Mouse (Mus musculus) liver, embryonic 11.5 days (tissue): ENCODE measurements around the gene Slc44a1. TPM values are rescaled to one million over a fixed set of nuclear protein-coding genes. Genes with fewer than 3 reads are reported as not detected.

Experiments used
- ATAC-seq: fragments of 200-750 bp; cut with Nextera tagmentation; replicated peaks from 2 replicates; pipeline ENCODE4 v1.8.0; 2017; ENCODE audit warnings: moderate number of reproducible peaks, mild to moderate bottlenecking, moderate TSS enrichment, moderate library complexity; ENCODE audit not compliant: low FRiP score
- DNase-seq: peaks from one replicate; pipeline ENCODE4 v3.0.0-alpha.2; 2017; ENCODE audit warnings: low spot score
- H3K27ac ChIP-seq: fragments of 300-500 bp; sonication (generic); 2 replicates; pipeline ENCODE4 v1.5.1; 2014; ENCODE audit warnings: mild to moderate bottlenecking, low read depth, low read length, control low read depth
- H3K27me3 ChIP-seq: fragments of 300-500 bp; sonication (generic); replicated peaks from 2 replicates; pipeline ENCODE4 v1.6.1; 2014; ENCODE audit warnings: low read length, mixed read lengths; ENCODE audit not compliant: control insufficient read depth, insufficient read depth
- H3K36me3 ChIP-seq: fragments of 300-500 bp; sonication (generic); 2 replicates; pipeline ENCODE4 v1.6.1; 2014; ENCODE audit warnings: mild to moderate bottlenecking, low read length, moderate library complexity, mixed read lengths; ENCODE audit not compliant: control insufficient read depth, insufficient read depth
- H3K4me1 ChIP-seq: fragments of 300-500 bp; sonication (generic); replicated peaks from 2 replicates; pipeline ENCODE4 v1.6.1; 2014; ENCODE audit warnings: low read length, mixed read lengths; ENCODE audit not compliant: control insufficient read depth, insufficient read depth
- H3K4me2 ChIP-seq: fragments of 300-500 bp; sonication (generic); 2 replicates; pipeline ENCODE4 v1.6.1; 2014; ENCODE audit warnings: mild to moderate bottlenecking, control low read depth, moderate library complexity
- H3K4me3 ChIP-seq: fragments of 300-500 bp; sonication (generic); 2 replicates; pipeline ENCODE4 v1.5.1; 2014; ENCODE audit warnings: low read depth, low read length, control low read depth
- H3K9ac ChIP-seq: fragments of 300-500 bp; sonication (generic); 2 replicates; pipeline ENCODE4 v1.6.1; 2014; ENCODE audit warnings: low read depth, low read length, control low read depth
- H3K9me3 ChIP-seq: fragments of 300-500 bp; sonication (generic); 2 replicates; pipeline ENCODE4 v1.6.1; 2016; ENCODE audit warnings: low read length, inconsistent platforms, mixed read lengths; ENCODE audit not compliant: control insufficient read depth
- WGBS: fragments of 180-500 bp; shearing (Covaris S2); extraction: QIAGEN DNeasy Blood & Tissue Kit; methylation state at CpG from one replicate; pipeline ENCODE4 v1.1.7; 2014; 5-methylcytosine and 5-hydroxymethylcytosine counted together
- polyA plus RNA-seq: library from polyadenylated mRNA; unstranded; fragments of >200 nt; fragmentation: Nextera tagmentation; extraction: Ambion mirVana; gene quantifications from 2 replicates; pipeline ENCODE4 v1.2.1, GENCODE M21; 2014

Gene Slc44a1
- polyA plus RNA-seq, 1 experiment from 2014 or later, result 19.2 TPM

DNA sequence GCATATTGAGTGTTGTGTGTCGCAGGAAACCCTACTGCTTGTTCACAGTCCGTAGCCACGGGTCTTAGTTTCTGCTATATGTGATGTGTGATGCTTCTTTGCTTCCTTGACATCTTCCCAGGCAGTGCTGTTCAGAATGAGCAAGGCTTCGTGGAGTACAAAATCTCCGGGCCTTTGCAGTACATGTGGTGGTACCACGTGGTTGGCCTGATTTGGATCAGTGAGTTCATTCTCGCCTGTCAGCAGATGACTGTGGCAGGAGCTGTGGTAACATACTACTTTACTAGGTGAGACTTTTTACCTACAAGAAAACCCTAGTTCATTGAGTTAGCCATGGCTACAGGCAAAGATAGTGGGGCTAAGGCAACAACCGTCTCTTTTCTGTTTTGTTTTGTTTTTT is 103.2 kb downstream of the Slc44a1 start:
- no peak for ATAC-seq
- H3K27me3 ChIP-seq, result no peaks in the 10 kb centered on the region
- no peaks in the 10 kb centered on the region for H3K4me1 ChIP-seq
- no peak overlapping the region for H3K9ac ChIP-seq
- peaks cover 3% of the 10 kb centered on the region; the same call in 1 of the 2 replicates for H3K36me3 ChIP-seq
- H3K9me3 ChIP-seq, result no peaks in the 10 kb centered on the region
- 79% methylated on average over 8 of the region's 8 CpGs for WGBS
- no peak for DNase-seq
- no peak overlapping the region for H3K4me3 ChIP-seq
- H3K4me2 ChIP-seq, result no peak overlapping the region
- no peak overlapping the region for H3K27ac ChIP-seq

DNA sequence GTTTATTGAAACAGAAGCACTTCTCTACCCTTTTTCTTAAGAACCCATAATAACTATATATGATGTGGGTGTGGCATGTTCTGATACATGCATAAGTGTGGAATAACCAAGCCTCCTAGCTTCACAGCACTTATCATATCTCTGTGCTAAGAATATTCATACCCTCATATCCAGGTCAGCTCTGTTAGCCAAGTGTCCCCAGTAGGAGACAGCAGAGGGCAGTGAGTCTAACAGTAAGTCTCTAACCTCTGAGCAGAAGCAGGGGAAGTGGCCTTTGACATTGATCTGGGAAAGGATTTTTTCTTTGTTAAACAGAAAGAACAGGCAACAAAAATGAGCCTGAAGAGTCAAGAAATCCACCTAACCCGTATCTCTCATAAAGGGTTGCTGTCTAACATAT is 104.7 kb downstream of the Slc44a1 start:
- ATAC-seq (no peak), DNase-seq (no peak)
- Histone ChIP-seq H3K27me3 (no peaks in the 10 kb centered on the region), H3K9me3 (no peaks in the 10 kb centered on the region), H3K4me2 (no peak overlapping the region), H3K9ac (no peak overlapping the region), H3K27ac (no peak overlapping the region), H3K4me3 (no peak overlapping the region), H3K4me1 (no peaks in the 10 kb centered on the region), H3K36me3 (peaks cover 3% of the 10 kb centered on the region; the same call in 1 of the 2 replicates)
- WGBS, result 79% methylated on average over 1 of the region's 1 CpGs

DNA sequence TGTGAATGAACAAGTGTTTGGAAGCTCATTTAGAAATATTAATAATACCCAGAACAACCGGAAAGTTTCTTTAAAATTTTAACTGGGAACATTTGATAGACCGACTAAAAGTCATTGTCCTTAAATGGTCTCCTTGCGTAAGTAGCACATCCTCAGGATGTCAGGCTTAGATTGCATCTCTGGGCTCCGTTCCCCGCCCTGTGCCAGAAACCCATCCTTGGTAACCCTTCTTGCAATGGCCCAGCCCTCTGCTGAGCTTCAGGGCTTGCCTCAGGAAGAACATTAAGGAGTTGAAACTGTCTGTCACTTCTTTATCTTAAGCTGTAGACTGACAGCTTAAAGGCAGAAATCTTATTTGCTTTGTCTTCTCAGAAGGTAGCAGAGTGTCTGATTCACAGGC is 107.2 kb downstream of the Slc44a1 start:
- ATAC-seq (no peak), DNase-seq (no peak)
- Histone ChIP-seq H3K9me3 (no peaks in the 10 kb centered on the region), H3K4me1 (no peaks in the 10 kb centered on the region), H3K4me2 (no peak overlapping the region), H3K36me3 (peaks cover 3% of the 10 kb centered on the region; the same call in 1 of the 2 replicates), H3K27ac (no peak overlapping the region), H3K4me3 (no peak overlapping the region), H3K9ac (no peak overlapping the region), H3K27me3 (no peaks in the 10 kb centered on the region)
- WGBS, result 84% methylated on average over 5 of the region's 5 CpGs

DNA sequence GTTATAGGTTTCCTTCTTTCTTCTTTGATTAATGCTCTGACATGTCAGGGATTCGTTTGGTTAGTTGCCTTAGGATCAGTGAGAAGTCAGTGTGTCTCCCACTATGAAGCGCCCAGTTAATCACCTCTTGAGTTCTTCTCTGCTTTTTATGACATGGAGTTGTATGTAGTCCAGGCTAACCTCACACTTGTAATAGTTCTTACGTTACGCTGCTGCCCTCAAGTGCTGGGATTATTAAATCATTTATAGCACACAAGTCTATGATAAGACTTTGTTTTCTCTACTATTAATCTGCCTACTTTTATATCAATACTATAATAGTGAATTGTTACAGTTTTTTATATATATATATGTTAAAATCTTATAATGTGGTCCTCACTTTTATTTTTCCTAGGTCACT is 109.2 kb downstream of the Slc44a1 start:
- Histone ChIP-seq H3K27me3 (no peaks in the 10 kb centered on the region), H3K4me1 (no peaks in the 10 kb centered on the region), H3K9ac (no peak overlapping the region), H3K36me3 (peaks cover 3% of the 10 kb centered on the region; the same call in 1 of the 2 replicates), H3K4me2 (no peak overlapping the region), H3K9me3 (no peaks in the 10 kb centered on the region), H3K27ac (no peak overlapping the region), H3K4me3 (no peak overlapping the region)
- ATAC-seq (no peak), DNase-seq (no peak)
- WGBS, result 78% methylated on average over 4 of the region's 4 CpGs

DNA sequence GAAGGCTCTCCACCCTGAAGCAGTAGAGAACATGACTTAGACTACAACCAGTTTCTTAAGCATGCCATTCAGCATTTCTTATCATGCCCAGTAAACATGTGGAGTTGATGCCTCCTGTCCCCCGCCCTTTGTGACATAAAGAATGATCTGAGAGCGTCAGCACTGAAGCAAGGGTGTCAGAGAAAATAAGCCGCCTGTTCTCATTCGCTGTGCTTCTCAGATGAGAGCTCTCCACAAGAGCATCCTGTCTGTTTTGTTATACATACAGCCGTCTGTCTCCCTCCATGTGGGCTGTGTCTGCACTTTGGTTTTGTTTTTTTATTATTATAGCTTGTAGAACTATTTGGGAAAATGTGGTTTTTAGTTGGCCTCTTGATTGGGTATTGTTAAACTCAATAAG is 124.4 kb downstream of the Slc44a1 start:
- Histone ChIP-seq H3K4me1 (no peaks in the 10 kb centered on the region), H3K4me2 (no peak overlapping the region), H3K9me3 (no peaks in the 10 kb centered on the region), H3K36me3 (no peaks in the 10 kb centered on the region), H3K4me3 (no peak overlapping the region), H3K27ac (no peak overlapping the region), H3K27me3 (no peaks in the 10 kb centered on the region), H3K9ac (no peak overlapping the region)
- ATAC-seq (no peak), DNase-seq (no peak)
- 84% methylated on average over 5 of the region's 5 CpGs for WGBS

DNA sequence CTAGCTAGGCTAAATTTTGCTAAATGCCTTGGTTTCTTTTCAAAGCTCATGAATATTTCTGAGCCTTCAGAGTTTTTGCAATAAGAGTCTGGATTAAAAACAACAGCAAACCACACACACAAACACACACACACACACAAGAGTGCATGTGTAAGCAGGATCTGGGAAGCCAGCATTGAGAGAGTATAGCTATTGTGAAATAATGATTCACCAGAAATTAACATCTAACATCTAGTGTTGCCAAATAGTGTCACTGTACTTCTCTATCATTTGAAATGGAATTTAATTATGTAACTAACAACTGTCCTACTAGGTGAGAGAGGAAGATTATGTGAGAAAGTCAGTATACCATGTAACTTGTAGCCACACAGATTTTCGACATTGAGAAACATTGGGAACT is 126.9 kb downstream of the Slc44a1 start:
- no peak overlapping the region for H3K4me3 ChIP-seq
- no peak overlapping the region for H3K9ac ChIP-seq
- H3K27me3 ChIP-seq, result no peaks in the 10 kb centered on the region
- no peaks in the 10 kb centered on the region for H3K4me1 ChIP-seq
- H3K36me3 ChIP-seq, result no peaks in the 10 kb centered on the region
- no peak overlapping the region for H3K27ac ChIP-seq
- ATAC-seq, result no peak
- H3K4me2 ChIP-seq, result no peak overlapping the region
- 76% methylated on average over 1 of the region's 1 CpGs for WGBS
- no peaks in the 10 kb centered on the region for H3K9me3 ChIP-seq
- DNase-seq, result no peak

DNA sequence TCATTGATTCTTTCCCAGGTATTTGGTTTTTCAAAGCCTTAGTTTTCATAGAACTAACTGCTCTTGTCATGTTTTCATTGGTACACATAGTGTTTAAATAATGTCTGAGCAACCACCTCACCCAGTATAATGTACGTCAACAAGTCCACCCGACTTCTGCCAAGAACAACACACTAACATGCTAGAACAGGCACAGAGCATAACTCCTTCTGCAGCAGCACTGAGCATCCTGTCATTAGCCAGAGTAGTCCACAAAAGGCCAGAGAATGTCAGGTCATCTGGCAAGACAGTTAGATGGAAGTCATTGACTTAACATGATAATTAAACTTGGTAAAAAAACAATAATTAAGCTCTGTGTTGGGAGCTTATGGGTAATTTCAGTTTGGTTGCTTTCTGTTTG is 135.3 kb downstream of the Slc44a1 start:
- Histone ChIP-seq H3K9ac (no peak overlapping the region), H3K4me3 (no peak overlapping the region), H3K4me2 (no peak overlapping the region), H3K27ac (no peak overlapping the region), H3K4me1 (no peaks in the 10 kb centered on the region), H3K36me3 (no peaks in the 10 kb centered on the region), H3K27me3 (no peaks in the 10 kb centered on the region), H3K9me3 (no peaks in the 10 kb centered on the region)
- no peak for ATAC-seq
- DNase-seq, result no peak
- WGBS, result 91% methylated on average over 2 of the region's 2 CpGs

DNA sequence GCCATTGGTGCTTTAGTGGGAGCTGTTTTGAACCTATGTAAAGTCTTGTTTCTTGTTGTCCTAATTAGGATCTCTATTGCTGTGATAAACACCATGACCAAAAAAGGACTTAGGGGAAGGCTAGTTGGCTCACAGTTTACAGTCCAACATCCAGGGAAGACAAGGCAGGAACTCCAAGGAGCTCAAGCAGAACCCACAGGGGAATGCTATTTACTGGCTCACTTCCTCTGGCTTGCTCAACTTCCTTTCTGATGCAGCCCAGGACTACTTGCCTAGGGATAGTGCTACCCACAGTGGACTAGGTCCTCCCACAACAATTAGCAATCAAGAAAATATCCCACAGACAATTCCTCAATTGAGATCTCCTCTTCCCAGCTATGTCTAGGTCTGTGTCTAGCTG is 147.5 kb downstream of the Slc44a1 start:
- Histone ChIP-seq H3K4me3 (no peak overlapping the region), H3K9ac (no peak overlapping the region), H3K27me3 (no peaks in the 10 kb centered on the region), H3K9me3 (no peaks in the 10 kb centered on the region), H3K4me1 (no peaks in the 10 kb centered on the region), H3K36me3 (no peaks in the 10 kb centered on the region), H3K4me2 (no peak overlapping the region), H3K27ac (no peak overlapping the region)
- no peak for ATAC-seq
- no peak for DNase-seq

DNA sequence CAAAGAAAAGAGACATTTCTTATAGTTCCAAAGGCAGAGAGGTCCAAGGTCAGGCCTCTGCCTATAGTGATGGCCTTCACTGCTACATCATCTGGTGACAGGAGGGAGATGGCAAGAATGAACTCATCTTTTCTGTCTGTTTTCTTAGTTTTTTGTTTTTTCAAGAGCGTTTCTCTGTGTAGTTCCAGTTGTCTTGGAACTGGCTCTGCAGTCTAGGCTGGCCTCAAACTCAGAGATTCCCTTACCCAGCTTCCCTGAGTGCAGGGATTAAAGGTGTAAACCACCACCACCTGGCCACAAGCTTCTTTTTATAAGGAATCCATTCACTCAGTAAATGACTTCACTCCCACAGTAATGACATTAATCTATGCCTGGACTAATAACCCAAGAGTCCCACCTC is 148.7 kb downstream of the Slc44a1 start:
- H3K4me1 ChIP-seq, result no peaks in the 10 kb centered on the region
- no peak overlapping the region for H3K4me2 ChIP-seq
- no peaks in the 10 kb centered on the region for H3K27me3 ChIP-seq
- ATAC-seq (no peak), DNase-seq (no peak)
- WGBS, result 84% methylated on average over 1 of the region's 1 CpGs
- no peaks in the 10 kb centered on the region for H3K36me3 ChIP-seq
- no peak overlapping the region for H3K9ac ChIP-seq
- H3K27ac ChIP-seq, result no peak overlapping the region
- no peaks in the 10 kb centered on the region for H3K9me3 ChIP-seq
- H3K4me3 ChIP-seq, result no peak overlapping the region
